Mouse (Mus musculus): ENCODE data around the gene Otud7b. TPM values are rescaled to one million over a fixed set of nuclear protein-coding genes. Genes with fewer than 3 reads are reported as not detected.
A peak's percentile ranks its signal among the peaks of the same experiment; 100 is the strongest.
"Not testable (repeated sequence)": the region's sequence is repeated elsewhere in the genome, so short reads cannot be mapped to it uniquely, and the experiment has no call there.

The Otud7b gene
- polyA plus RNA-seq, 1 experiment, result 46.0 TPM

DNA sequence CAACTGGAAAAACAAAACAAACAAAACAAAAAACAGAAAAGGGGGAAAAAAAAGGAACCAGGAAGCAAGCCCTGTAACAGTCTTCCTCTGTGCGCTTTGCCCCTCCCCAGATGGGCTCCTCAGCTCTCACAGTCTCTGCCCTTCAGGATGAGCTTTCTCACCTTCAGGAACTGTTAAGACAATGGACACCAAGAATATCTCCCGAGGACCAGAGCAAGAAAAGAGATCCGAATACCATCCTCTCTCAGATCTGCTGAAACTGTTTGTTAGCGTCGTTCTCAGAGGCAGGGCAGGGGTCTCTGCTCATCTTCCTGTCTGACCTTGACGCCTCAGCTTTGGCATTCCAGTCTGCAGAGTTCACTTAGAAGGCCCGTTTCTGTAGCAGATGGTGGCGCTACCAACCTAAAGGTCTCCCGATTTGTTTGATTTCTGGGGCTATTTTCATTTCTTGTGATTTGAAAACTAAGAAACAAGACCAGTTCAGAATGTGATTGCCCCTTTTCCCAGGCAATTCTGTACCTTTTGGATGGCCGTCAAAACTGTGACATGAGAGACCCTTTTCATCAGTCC lies 66.7 kb downstream of the Otud7b start:
- Histone ChIP-seq H3K4me3 (ENCODE audit: control insufficient read depth, low read depth, low read length) (peak overlapping the region; percentile 98), H3K27me3 (ENCODE audit: control insufficient read depth, insufficient read depth, low read length) (no peaks in the 10 kb centered on the region), H3K36me3 (ENCODE audit: control insufficient read depth, insufficient read depth, low read length) (peaks cover 10% of the 10 kb centered on the region), H3K27ac (ENCODE audit: control insufficient read depth, insufficient read depth, low read depth, low read length) (peak overlapping the region; percentile 89), H3K4me1 (ENCODE audit: control insufficient read depth, insufficient read depth, low read length) (no peaks in the 10 kb centered on the region; the same call in none of the 2 replicates)
- no peak for TF ChIP-seq CTCF (IDR thresholded peaks at IDR 0.05; ENCODE audit: control insufficient read depth, insufficient read depth, insufficient replicate concordance, low read depth, low read length)
- no peak for TF ChIP-seq POLR2A (IDR thresholded peaks at IDR 0.05; ENCODE audit: control insufficient read depth, low read depth, low read length)

DNA sequence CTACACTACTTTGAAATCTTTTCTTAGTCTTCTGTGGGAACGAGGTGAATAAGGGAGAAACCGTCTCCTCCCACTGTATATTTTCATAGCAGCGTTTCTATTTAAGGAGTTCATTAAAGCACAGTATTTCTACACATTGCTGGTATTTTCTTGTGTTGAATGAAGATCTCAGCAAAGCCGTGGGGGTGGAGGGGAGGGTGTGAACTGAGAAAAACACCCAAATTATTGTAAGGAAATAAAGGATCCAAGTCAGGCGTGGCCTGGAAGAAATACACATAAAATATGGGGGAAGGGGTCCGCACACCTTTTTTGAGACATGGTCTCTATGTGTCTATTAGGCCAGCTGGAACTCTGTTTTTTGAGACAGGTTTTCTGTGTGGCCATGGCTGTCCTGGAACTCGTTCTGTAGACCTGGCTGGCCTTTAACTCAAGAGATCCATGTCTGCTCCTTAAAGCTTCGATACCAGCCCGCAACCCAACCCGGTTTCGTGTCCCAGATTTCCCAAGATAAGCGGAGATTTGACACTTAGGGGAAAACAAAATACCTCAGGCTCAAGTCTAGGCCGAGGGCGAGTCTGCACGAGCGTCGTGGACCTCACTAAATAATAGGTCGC lies 67.4 kb downstream of the Otud7b start:
- Histone ChIP-seq H3K36me3 (ENCODE audit: control insufficient read depth, insufficient read depth, low read length) (peaks cover 10% of the 10 kb centered on the region), H3K27me3 (ENCODE audit: control insufficient read depth, insufficient read depth, low read length) (no peaks in the 10 kb centered on the region), H3K4me3 (ENCODE audit: control insufficient read depth, low read depth, low read length) (peak overlapping the region; percentile 98), H3K4me1 (ENCODE audit: control insufficient read depth, insufficient read depth, low read length) (no peaks in the 10 kb centered on the region; the same call in none of the 2 replicates), H3K27ac (ENCODE audit: control insufficient read depth, insufficient read depth, low read depth, low read length) (peak overlapping the region; percentile 89)
- TF ChIP-seq POLR2A (IDR thresholded peaks at IDR 0.05; ENCODE audit: control insufficient read depth, low read depth, low read length), result no peak
- TF ChIP-seq CTCF (IDR thresholded peaks at IDR 0.05; ENCODE audit: control insufficient read depth, insufficient read depth, insufficient replicate concordance, low read depth, low read length), result no peak

DNA sequence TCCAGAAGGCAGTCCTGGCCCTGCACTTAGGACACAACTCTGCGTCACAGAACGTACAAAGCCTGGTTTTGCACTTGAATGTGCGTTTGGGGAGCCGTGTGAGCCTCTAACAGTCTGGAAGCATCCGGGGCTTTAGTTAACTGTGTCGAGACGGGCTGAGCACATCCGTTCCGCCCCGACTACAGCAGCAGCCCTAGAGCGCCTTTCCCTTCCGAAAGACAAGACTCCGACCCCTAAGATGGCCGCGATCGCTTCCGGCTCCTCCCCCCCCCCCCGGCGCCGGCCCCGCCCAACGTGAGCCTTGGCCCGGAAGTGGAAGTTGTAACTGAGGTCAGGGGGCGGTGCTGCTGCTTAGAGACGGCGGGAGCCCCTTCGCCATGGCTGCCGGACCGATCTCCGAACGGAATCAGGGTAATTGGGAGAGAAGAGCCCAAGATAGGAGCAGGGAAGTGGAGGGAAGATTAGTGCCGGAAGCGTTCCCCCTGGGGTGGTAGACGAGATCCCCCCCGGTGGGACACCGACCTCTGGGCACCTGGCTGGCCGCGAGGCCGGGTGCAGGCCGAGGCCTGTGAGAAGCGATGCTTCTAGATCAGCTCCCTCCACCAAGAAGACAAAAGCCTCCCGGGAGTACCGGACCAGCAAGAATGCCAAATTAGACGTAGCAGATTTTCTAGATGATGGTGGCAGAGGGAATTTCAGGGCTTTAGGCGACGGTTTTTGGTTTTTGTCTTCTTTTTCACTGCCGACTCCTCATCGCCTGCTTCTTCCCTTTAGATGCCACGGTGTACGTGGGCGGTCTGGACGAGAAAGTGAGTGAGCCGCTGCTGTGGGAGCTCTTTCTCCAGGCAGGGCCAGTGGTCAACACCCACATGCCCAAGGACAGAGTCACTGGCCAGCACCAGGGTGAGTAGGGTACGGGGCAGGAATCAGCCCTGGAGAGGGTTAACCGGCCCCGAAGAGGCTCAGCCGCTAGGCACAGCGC lies 68.2 kb downstream of the Otud7b start, which contains the start of gene Sf3b4:
Gene Sf3b4 (plus strand): TSS at position 136 of the 982 bp plus-strand sequence.
- peak within 1 kb of the TSS; percentile 98 for H3K4me3 ChIP-seq (ENCODE audit: control insufficient read depth, low read depth, low read length)
- H3K4me1 ChIP-seq (ENCODE audit: control insufficient read depth, insufficient read depth, low read length), result no peaks in the 10 kb centered on the region; the same call in none of the 2 replicates
- TF ChIP-seq POLR2A (IDR thresholded peaks at IDR 0.05; ENCODE audit: control insufficient read depth, low read depth, low read length) (peak; percentile 97), CTCF (IDR thresholded peaks at IDR 0.05; ENCODE audit: control insufficient read depth, insufficient read depth, insufficient replicate concordance, low read depth, low read length) (no peak)
- peak within 1 kb of the TSS; percentile 89 for H3K27ac ChIP-seq (ENCODE audit: control insufficient read depth, insufficient read depth, low read depth, low read length)
- peaks cover 12% of the 10 kb centered on the region for H3K36me3 ChIP-seq (ENCODE audit: control insufficient read depth, insufficient read depth, low read length)
- H3K27me3 ChIP-seq (ENCODE audit: control insufficient read depth, insufficient read depth, low read length), result no peaks in the 10 kb centered on the region

DNA sequence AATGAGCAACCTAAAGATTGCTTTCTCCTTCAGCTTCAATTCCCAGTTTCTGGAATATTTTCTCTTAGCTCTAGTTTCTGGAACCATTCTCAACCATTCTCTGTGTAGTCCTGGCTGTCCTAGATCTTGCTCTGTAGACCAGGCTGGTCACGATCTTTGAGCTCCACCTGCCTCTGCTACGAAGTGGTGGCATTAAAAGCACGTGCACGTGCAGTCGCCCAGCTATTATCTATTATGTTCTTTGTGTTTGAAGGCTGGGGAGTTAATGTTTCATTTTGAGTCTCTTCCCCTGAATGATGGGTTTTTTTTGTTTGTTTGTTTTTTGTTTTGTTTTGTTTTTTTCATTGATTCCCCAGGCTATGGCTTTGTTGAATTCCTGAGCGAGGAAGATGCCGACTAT lies 68.9 kb downstream of the Otud7b start:
- Histone ChIP-seq H3K36me3 (ENCODE audit: control insufficient read depth, insufficient read depth, low read length) (peaks cover 13% of the 10 kb centered on the region), H3K27ac (ENCODE audit: control insufficient read depth, insufficient read depth, low read depth, low read length) (no peak overlapping the region), H3K4me1 (ENCODE audit: control insufficient read depth, insufficient read depth, low read length) (no peaks in the 10 kb centered on the region; the same call in none of the 2 replicates), H3K27me3 (ENCODE audit: control insufficient read depth, insufficient read depth, low read length) (no peaks in the 10 kb centered on the region), H3K4me3 (ENCODE audit: control insufficient read depth, low read depth, low read length) (peak overlapping the region; percentile 98)
- no peak for TF ChIP-seq POLR2A (IDR thresholded peaks at IDR 0.05; ENCODE audit: control insufficient read depth, low read depth, low read length)
- TF ChIP-seq CTCF (IDR thresholded peaks at IDR 0.05; ENCODE audit: control insufficient read depth, insufficient read depth, insufficient replicate concordance, low read depth, low read length), result no peak

DNA sequence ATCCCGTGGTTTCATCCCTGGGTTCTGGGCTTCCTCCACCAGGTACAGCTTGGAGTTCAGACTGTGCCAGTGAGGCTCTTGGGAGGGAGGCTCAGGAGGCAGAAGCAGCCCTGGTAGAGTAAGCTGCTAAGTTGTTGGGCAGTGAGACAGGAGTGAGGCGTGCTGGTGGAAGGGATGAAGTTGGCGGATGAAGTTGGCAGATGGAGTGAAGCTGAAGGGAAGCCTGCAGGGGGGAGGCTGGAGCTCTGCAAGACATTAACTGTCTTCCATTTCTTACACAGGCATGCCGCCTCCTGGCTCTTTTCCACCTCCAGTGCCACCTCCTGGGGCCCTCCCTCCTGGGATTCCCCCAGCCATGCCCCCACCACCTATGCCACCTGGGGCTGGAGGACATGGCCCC lies 69.7 kb downstream of the Otud7b start:
- H3K4me1 ChIP-seq (ENCODE audit: control insufficient read depth, insufficient read depth, low read length); H3K27ac ChIP-seq (ENCODE audit: control insufficient read depth, insufficient read depth, low read depth, low read length); H3K27me3 ChIP-seq (ENCODE audit: control insufficient read depth, insufficient read depth, low read length): not testable (repeated sequence)
- Histone ChIP-seq H3K4me3 (ENCODE audit: control insufficient read depth, low read depth, low read length) (peak overlapping the region; percentile 74), H3K36me3 (ENCODE audit: control insufficient read depth, insufficient read depth, low read length) (peaks cover 13% of the 10 kb centered on the region)

DNA sequence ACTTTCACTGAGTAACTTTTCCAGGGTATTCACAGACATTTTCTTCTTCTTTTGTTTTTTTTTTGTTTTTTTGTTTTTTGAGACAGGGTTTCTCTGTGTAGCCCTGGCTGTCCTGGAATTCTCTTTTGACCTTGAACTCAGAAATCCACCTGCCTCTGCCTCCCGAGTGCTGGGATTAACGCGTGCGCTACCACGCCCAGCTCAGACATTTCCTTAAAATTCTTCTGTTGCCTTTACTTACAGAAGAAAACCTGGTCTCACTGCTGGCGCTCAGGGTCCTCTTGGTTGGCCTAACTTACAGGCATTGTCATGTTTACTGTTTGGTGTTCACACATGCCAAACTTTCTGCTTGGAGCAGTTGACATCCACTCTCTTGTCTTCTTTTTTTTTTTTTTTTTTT lies 70.9 kb downstream of the Otud7b start:
- H3K4me3 ChIP-seq (ENCODE audit: control insufficient read depth, low read depth, low read length), result no peak overlapping the region
- H3K27ac ChIP-seq (ENCODE audit: control insufficient read depth, insufficient read depth, low read depth, low read length), result no peak overlapping the region
- H3K27me3 ChIP-seq (ENCODE audit: control insufficient read depth, insufficient read depth, low read length), result no peaks in the 10 kb centered on the region
- H3K4me1 ChIP-seq (ENCODE audit: control insufficient read depth, insufficient read depth, low read length), result no peaks in the 10 kb centered on the region; the same call in none of the 2 replicates
- no peak for TF ChIP-seq POLR2A (IDR thresholded peaks at IDR 0.05; ENCODE audit: control insufficient read depth, low read depth, low read length)
- no peak for TF ChIP-seq CTCF (IDR thresholded peaks at IDR 0.05; ENCODE audit: control insufficient read depth, insufficient read depth, insufficient replicate concordance, low read depth, low read length)
- H3K36me3 ChIP-seq (ENCODE audit: control insufficient read depth, insufficient read depth, low read length), result peaks cover 11% of the 10 kb centered on the region

GRCm38 (mm10) chr3:96178427-96178826 lies 74.1 kb downstream of the Otud7b start:
- Histone ChIP-seq H3K4me3 (ENCODE audit: control insufficient read depth, low read depth, low read length) (no peak overlapping the region), H3K27me3 (ENCODE audit: control insufficient read depth, insufficient read depth, low read length) (no peaks in the 10 kb centered on the region), H3K36me3 (ENCODE audit: control insufficient read depth, insufficient read depth, low read length) (peaks cover 10% of the 10 kb centered on the region), H3K27ac (ENCODE audit: control insufficient read depth, insufficient read depth, low read depth, low read length) (no peak overlapping the region), H3K4me1 (ENCODE audit: control insufficient read depth, insufficient read depth, low read length) (peaks cover 14% of the 10 kb centered on the region)
- TF ChIP-seq POLR2A (IDR thresholded peaks at IDR 0.05; ENCODE audit: control insufficient read depth, low read depth, low read length), result no peak

Data from testis, adult 2 months (tissue).